Mouse (Mus musculus): Measurements from ENCODE around the gene Gata2. TPM values are rescaled to one million over a fixed set of nuclear protein-coding genes. Genes with fewer than 3 reads are reported as not detected.

Gene Gata2
- polyA plus RNA-seq, 1 experiment: 6.0 TPM

DNA sequence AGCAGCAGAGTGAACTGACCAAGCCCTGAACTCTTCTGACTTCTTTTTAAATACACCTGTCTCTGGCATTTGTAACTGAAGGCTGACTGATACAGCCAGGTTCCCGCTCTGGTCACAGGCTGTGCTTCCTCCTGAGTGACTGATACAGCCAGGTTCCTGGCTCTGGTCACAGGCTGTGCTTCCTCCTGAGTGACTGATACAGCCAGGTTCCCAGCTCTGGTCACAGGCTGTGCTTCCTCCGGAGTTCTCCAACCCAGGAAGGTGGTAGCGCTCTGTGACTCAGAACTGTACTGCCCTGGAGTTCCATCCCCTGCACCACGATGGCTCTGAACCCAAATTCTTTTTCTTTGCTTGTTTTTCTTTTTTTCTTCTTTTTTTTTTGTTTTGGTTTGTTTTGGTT lies 9.0 kb upstream of the Gata2 start:
- Histone ChIP-seq H3K4me3 (ENCODE audit: low read depth, low read length) (no peak overlapping the region), H3K27ac (ENCODE audit: insufficient read depth, low read length) (no peak overlapping the region), H3K9ac (ENCODE audit: low read depth, poor library complexity, severe bottlenecking) (no peak overlapping the region), H3K36me3 (ENCODE audit: control insufficient read depth, insufficient read depth, low read length, poor library complexity, severe bottlenecking) (no peaks in the 10 kb centered on the region), H3K27me3 (ENCODE audit: control insufficient read depth, insufficient read depth, low read length, poor library complexity, severe bottlenecking) (no peaks in the 10 kb centered on the region), H3K9me3 (replicated peaks; ENCODE audit: control insufficient read depth, insufficient read depth, low read length, poor library complexity, severe bottlenecking) (no peaks in the 10 kb centered on the region), H3K4me1 (ENCODE audit: control insufficient read depth, insufficient read depth, low read length) (no peaks in the 10 kb centered on the region)
- TF ChIP-seq EP300 (IDR thresholded peaks at IDR 0.05; ENCODE audit: insufficient read depth, low read depth, low read length) (no peak), CTCF (IDR thresholded peaks at IDR 0.05; ENCODE audit: low read depth, low read length) (no peak), POLR2A (IDR thresholded peaks at IDR 0.05; ENCODE audit: insufficient read depth, low read length) (no peak)

DNA sequence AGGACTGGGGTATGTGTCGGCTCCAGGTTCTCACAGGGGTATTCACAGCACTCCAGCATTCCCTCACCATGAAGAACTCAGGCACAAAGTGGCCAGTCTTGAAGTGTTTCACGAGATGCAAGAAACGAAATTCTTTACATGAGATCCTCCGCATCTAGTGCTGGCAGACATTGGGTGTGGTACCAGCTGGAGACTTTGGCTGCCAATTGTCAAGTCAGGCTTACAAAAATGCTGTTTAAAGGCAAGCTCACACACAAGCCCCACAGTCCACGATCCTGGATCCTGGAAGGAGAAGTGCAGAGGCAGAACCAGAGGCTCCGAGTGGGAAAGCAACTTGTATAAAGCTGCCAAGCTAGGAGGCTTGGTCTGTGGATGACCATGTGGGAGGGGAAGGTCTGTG lies 5.5 kb upstream of the Gata2 start:
- Histone ChIP-seq H3K9ac (ENCODE audit: low read depth, poor library complexity, severe bottlenecking) (no peak overlapping the region), H3K4me1 (ENCODE audit: control insufficient read depth, insufficient read depth, low read length) (peaks cover 1% of the 10 kb centered on the region), H3K27ac (ENCODE audit: insufficient read depth, low read length) (no peak overlapping the region), H3K4me3 (ENCODE audit: low read depth, low read length) (no peak overlapping the region), H3K27me3 (ENCODE audit: control insufficient read depth, insufficient read depth, low read length, poor library complexity, severe bottlenecking) (peaks cover 5% of the 10 kb centered on the region; the same call in 1 of the 2 replicates), H3K36me3 (ENCODE audit: control insufficient read depth, insufficient read depth, low read length, poor library complexity, severe bottlenecking) (no peaks in the 10 kb centered on the region), H3K9me3 (replicated peaks; ENCODE audit: control insufficient read depth, insufficient read depth, low read length, poor library complexity, severe bottlenecking) (no peaks in the 10 kb centered on the region)
- TF ChIP-seq EP300 (IDR thresholded peaks at IDR 0.05; ENCODE audit: insufficient read depth, low read depth, low read length) (no peak), POLR2A (IDR thresholded peaks at IDR 0.05; ENCODE audit: insufficient read depth, low read length) (no peak), CTCF (IDR thresholded peaks at IDR 0.05; ENCODE audit: low read depth, low read length) (no peak)

DNA sequence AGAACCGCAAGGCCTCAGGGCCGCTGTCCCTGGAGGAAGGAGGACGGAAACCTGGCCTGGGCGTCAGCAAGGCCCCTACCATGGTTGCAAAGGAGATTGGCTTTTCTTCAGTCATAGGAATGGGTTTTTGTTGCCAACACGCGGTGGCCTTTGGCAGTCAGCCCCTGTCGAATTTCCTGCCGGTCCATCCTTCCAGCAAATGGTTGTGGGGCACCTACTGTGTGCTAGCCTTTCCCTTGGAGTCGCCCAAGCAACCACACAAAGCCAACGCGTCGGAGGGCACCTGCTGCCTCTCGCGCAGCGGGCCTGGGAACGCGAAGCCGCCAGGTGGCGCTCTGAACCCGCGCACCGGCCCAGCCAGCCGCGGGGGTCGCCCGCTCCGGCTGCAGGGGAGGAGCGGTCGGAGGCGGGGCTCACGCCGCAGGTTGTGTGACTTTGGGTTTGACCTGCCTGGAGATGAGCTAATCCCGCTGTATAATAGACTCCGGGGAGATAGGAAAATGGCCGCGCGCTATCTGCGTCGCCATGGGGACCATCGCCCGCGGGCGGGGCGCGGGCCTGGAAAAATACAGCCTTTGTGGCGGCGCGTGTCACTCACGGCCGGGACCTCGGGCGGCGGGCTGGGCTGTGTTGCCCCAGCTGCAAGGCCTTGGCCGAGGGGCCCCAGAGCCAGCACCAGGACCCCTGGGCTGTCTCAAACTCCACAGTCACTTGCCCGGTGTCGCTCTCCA lies 4.2 kb upstream of the Gata2 start:
- Histone ChIP-seq H3K4me1 (ENCODE audit: control insufficient read depth, insufficient read depth, low read length) (peaks cover 1% of the 10 kb centered on the region), H3K27me3 (ENCODE audit: control insufficient read depth, insufficient read depth, low read length, poor library complexity, severe bottlenecking) (peaks cover 17% of the 10 kb centered on the region), H3K9ac (ENCODE audit: low read depth, poor library complexity, severe bottlenecking) (0 out of 2 replicates have a peak overlapping the region, but pooled peaks have one; percentile 4), H3K4me3 (ENCODE audit: low read depth, low read length) (peak overlapping the region; percentile 36), H3K9me3 (replicated peaks; ENCODE audit: control insufficient read depth, insufficient read depth, low read length, poor library complexity, severe bottlenecking) (no peaks in the 10 kb centered on the region), H3K36me3 (ENCODE audit: control insufficient read depth, insufficient read depth, low read length, poor library complexity, severe bottlenecking) (no peaks in the 10 kb centered on the region), H3K27ac (ENCODE audit: insufficient read depth, low read length) (no peak overlapping the region)
- TF ChIP-seq EP300 (IDR thresholded peaks at IDR 0.05; ENCODE audit: insufficient read depth, low read depth, low read length) (no peak), CTCF (IDR thresholded peaks at IDR 0.05; ENCODE audit: low read depth, low read length) (peak; percentile 83), POLR2A (IDR thresholded peaks at IDR 0.05; ENCODE audit: insufficient read depth, low read length) (no peak)

DNA sequence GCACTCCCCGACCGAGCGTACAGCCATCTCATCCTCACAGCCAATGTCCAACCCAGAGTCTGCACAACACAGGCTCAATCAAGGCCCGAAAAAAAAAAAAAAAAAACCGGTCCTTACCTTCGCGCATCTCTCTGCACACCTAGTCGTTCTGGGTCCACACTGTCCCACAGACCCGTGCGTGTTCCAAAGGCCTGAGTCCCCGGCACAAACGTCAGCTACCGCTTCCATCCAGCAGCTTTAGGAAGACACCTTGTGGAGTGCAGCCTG lies 3.7 kb upstream of the Gata2 start:
- Histone ChIP-seq H3K4me3 (ENCODE audit: low read depth, low read length) (peak overlapping the region; percentile 36), H3K27ac (ENCODE audit: insufficient read depth, low read length) (no peak overlapping the region), H3K36me3 (ENCODE audit: control insufficient read depth, insufficient read depth, low read length, poor library complexity, severe bottlenecking) (no peaks in the 10 kb centered on the region), H3K27me3 (ENCODE audit: control insufficient read depth, insufficient read depth, low read length, poor library complexity, severe bottlenecking) (peaks cover 19% of the 10 kb centered on the region), H3K9ac (ENCODE audit: low read depth, poor library complexity, severe bottlenecking) (0 out of 2 replicates have a peak overlapping the region, but pooled peaks have one; percentile 4), H3K9me3 (replicated peaks; ENCODE audit: control insufficient read depth, insufficient read depth, low read length, poor library complexity, severe bottlenecking) (no peaks in the 10 kb centered on the region), H3K4me1 (ENCODE audit: control insufficient read depth, insufficient read depth, low read length) (peaks cover 1% of the 10 kb centered on the region)
- TF ChIP-seq EP300 (IDR thresholded peaks at IDR 0.05; ENCODE audit: insufficient read depth, low read depth, low read length) (no peak), CTCF (IDR thresholded peaks at IDR 0.05; ENCODE audit: low read depth, low read length) (no peak), POLR2A (IDR thresholded peaks at IDR 0.05; ENCODE audit: insufficient read depth, low read length) (no peak)

DNA sequence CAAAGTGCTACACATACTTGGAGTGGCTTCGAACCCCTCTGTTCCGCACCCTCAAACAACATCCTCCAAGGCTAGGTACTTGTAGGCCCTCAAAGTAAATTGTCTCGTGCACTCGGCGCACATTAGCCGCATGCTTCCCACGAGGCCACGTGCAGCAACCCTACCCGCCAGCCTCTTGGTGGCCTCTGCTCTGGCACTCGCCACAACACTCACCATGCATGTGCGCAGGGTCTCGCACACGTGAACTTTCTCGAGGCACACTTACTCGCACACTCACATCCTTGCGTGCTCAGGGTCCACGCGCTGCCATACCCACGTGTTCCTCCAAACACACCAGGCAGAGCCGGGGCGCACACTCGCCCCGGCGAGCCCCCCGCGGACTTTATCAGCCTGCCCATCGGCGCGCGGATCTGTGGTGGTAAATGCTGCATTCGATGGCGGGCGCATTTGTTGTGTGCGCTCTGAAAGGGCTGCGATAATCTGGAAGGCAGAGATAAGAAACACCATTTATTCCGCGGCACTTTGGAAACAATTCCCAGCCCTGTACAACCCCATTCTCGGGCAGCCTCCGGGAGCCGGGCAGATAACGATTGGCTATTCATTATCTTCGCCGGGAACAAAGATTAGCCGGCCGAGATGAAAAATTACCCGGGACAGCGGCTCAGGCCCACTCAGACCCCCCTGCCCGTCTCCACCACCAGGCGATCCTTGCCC lies 3.2 kb upstream of the Gata2 start:
- Histone ChIP-seq H3K27me3 (ENCODE audit: control insufficient read depth, insufficient read depth, low read length, poor library complexity, severe bottlenecking) (peaks cover 21% of the 10 kb centered on the region), H3K4me1 (ENCODE audit: control insufficient read depth, insufficient read depth, low read length) (peaks cover 1% of the 10 kb centered on the region), H3K9me3 (replicated peaks; ENCODE audit: control insufficient read depth, insufficient read depth, low read length, poor library complexity, severe bottlenecking) (no peaks in the 10 kb centered on the region), H3K36me3 (ENCODE audit: control insufficient read depth, insufficient read depth, low read length, poor library complexity, severe bottlenecking) (no peaks in the 10 kb centered on the region), H3K9ac (ENCODE audit: low read depth, poor library complexity, severe bottlenecking) (peak overlapping the region; percentile 10; the same call in 1 of the 2 replicates), H3K27ac (ENCODE audit: insufficient read depth, low read length) (no peak overlapping the region), H3K4me3 (ENCODE audit: low read depth, low read length) (peak overlapping the region; percentile 36)
- TF ChIP-seq CTCF (IDR thresholded peaks at IDR 0.05; ENCODE audit: low read depth, low read length) (no peak), EP300 (IDR thresholded peaks at IDR 0.05; ENCODE audit: insufficient read depth, low read depth, low read length) (no peak), POLR2A (IDR thresholded peaks at IDR 0.05; ENCODE audit: insufficient read depth, low read length) (no peak)

DNA sequence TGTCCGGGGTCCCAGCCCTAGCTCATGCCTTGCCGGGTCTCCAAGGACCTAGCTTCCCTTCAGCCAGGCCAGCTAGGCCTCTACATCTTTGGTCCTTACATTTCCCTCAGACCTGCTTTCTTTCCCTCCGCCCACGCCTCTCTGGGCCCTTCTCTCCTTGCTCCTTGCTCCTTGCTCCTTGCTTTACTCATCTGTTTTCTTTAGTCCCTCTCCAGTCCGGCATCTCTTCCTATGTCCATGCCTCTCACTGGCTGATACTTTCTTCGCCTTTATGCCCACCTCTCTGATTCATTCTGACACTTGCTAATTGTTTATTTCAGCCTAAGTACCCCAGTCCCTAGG lies 2.7 kb upstream of the Gata2 start:
- Histone ChIP-seq H3K27me3 (ENCODE audit: control insufficient read depth, insufficient read depth, low read length, poor library complexity, severe bottlenecking) (peaks cover 26% of the 10 kb centered on the region), H3K27ac (ENCODE audit: insufficient read depth, low read length) (no peak overlapping the region), H3K9ac (ENCODE audit: low read depth, poor library complexity, severe bottlenecking) (peak overlapping the region; percentile 10; the same call in 1 of the 2 replicates), H3K9me3 (replicated peaks; ENCODE audit: control insufficient read depth, insufficient read depth, low read length, poor library complexity, severe bottlenecking) (no peaks in the 10 kb centered on the region), H3K36me3 (ENCODE audit: control insufficient read depth, insufficient read depth, low read length, poor library complexity, severe bottlenecking) (no peaks in the 10 kb centered on the region), H3K4me1 (ENCODE audit: control insufficient read depth, insufficient read depth, low read length) (peaks cover 1% of the 10 kb centered on the region), H3K4me3 (ENCODE audit: low read depth, low read length) (peak overlapping the region; percentile 12; the same call in 1 of the 2 replicates)
- TF ChIP-seq EP300 (IDR thresholded peaks at IDR 0.05; ENCODE audit: insufficient read depth, low read depth, low read length) (no peak), POLR2A (IDR thresholded peaks at IDR 0.05; ENCODE audit: insufficient read depth, low read length) (no peak)

All from ES-Bruce4 (cell line).